Mouse (Mus musculus): ENCODE results near the gene Kdm4b.

GRCm38 (mm10) chr17:56332987-56333386, 7.1 kb downstream of the Kdm4b start:
- no peak for TF ChIP-seq POLR2A (IDR thresholded peaks at IDR 0.05; ENCODE audit: insufficient read depth, low read depth, low read length)
- peak; percentile 44; the same call in 1 of the 2 replicates for TF ChIP-seq CTCF (IDR thresholded peaks at IDR 0.05; ENCODE audit: insufficient read depth, low read depth, low read length)

Data from olfactory bulb, adult 2 months (tissue).